In the genomic region with DNA sequence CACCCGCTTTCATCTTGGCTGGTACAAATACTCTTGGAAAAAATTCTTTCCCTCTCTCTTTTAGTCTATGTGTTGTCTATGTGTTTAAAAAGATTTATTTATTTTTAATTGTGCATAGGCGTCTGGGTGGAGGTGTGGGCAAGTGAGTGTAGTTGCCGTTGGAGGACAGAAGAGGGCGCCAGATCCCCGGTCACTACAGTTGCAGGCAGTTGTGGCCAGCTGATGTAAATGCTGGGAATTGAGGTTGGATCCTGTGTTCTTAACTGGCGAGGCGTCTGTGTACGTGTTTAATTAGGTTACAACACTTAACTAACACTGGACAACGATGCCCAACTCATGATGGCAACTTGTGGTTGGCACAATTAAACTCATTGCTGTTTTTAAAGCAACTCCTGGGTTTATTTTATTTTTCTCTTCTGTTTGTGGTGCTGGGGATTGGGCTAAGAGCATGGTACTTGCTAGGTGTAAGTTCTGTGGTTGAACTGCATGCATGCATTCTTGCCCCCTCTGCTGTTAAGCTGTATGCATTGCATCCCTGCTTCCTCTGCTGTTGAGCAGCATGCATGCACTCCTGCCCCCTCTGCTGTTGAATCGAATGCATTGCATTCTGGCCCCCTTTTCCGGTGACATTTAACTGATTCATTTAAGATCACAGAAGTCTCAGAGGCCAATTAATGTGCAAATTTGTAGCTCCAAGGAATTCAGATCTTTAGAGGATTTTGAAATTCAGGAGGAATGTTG, we compare ENCODE assay signal across 9 mouse cellular contexts. TPM values are rescaled to one million over a fixed set of nuclear protein-coding genes. Genes with fewer than 3 reads are reported as not detected.
A peak's percentile ranks its signal among the peaks of the same experiment; 100 is the strongest.
DNase-seq lines count a peak whose midpoint lies in the region; ATAC-seq lines count a peak whose summit lies in the region.
"Had no signal": no experiment of that assay in that cellular context is flagged by ENCODE, and none has a peak within 500 bp of the region (broad histone marks: within the 10 kb centered on the region; RNA-seq: fewer than 3 reads in every experiment).

No protein-coding gene starts in this region.

- H3K4me2 ChIP-seq in kidney, embryonic 14.5 days (replicated peaks; ENCODE audit: low read depth, low read length): no peak overlapping the region
- H3K4me2 ChIP-seq in liver, embryonic 11.5 days: no peak overlapping the region
- H3K4me2 ChIP-seq: embryonic facial prominence, embryonic 15.5 days had no signal

- no peaks in the 10 kb centered on the region for H3K36me3 ChIP-seq in kidney, embryonic 14.5 days (ENCODE audit: control insufficient read depth, insufficient read depth, low read length)
- H3K36me3 ChIP-seq in liver, embryonic 11.5 days (ENCODE audit: control insufficient read depth, insufficient read depth, low read length): no peaks in the 10 kb centered on the region
- H3K36me3 ChIP-seq in splenic B cell, adult 2 months (ENCODE audit: control insufficient read depth, insufficient read depth, low read length, poor library complexity, severe bottlenecking): no peaks in the 10 kb centered on the region
- H3K36me3 ChIP-seq: embryonic facial prominence, embryonic 15.5 days had no signal

- no peaks in the 10 kb centered on the region for H3K27me3 ChIP-seq in kidney, embryonic 14.5 days (ENCODE audit: control insufficient read depth, insufficient read depth, low read length)
- no peaks in the 10 kb centered on the region for H3K27me3 ChIP-seq in liver, embryonic 11.5 days (replicated peaks; ENCODE audit: control insufficient read depth, insufficient read depth, low read length)
- H3K27me3 ChIP-seq in splenic B cell, adult 2 months (ENCODE audit: control insufficient read depth, insufficient read depth, low read length, poor library complexity, severe bottlenecking): no peaks in the 10 kb centered on the region
- H3K27me3 ChIP-seq: embryonic facial prominence, embryonic 15.5 days had no signal

- ATAC-seq in activated CD4-positive, CD25-positive, alpha-beta regulatory T cell, adult 4 months: peak; percentile 92
- ATAC-seq in kidney, embryonic 14.5 days (ENCODE audit: low FRiP score, low TSS enrichment): peak; percentile 63
- peak; percentile 66 for ATAC-seq in liver, embryonic 11.5 days (replicated peaks; ENCODE audit: low FRiP score)

- 0 out of 2 replicates have a peak, but pooled peaks cover under 1% of the 10 kb centered on the region for H3K4me1 ChIP-seq in kidney, embryonic 14.5 days (ENCODE audit: control insufficient read depth, insufficient read depth, low read length)
- H3K4me1 ChIP-seq in liver, embryonic 11.5 days (replicated peaks; ENCODE audit: control insufficient read depth, insufficient read depth, low read length): peaks cover 9% of the 10 kb centered on the region
- H3K4me1 ChIP-seq: embryonic facial prominence, embryonic 15.5 days had no signal

- WGBS in kidney, embryonic 14.5 days: 74% methylated on average over 11 of the region's 11 CpGs
- WGBS in liver, embryonic 11.5 days: 72% methylated on average over 11 of the region's 11 CpGs

- no peak overlapping the region for H3K27ac ChIP-seq in kidney, embryonic 14.5 days (ENCODE audit: low read depth, low read length)
- H3K27ac ChIP-seq in liver, embryonic 11.5 days (ENCODE audit: low read depth, low read length): no peak overlapping the region
- H3K27ac ChIP-seq: embryonic facial prominence, embryonic 15.5 days had no signal

- DNase-seq in 3T3-L1 (ENCODE audit: low read depth, low spot score): peak; percentile 91
- DNase-seq in cerebellum, postnatal 4 days (ENCODE audit: low spot score in 2 of 2): peak; percentile 66 to 82
- DNase-seq in gastrocnemius, postnatal 14 days: peak; percentile 79
- peak; percentile 65 for DNase-seq in liver, embryonic 11.5 days (ENCODE audit: low spot score)
- DNase-seq in neural tube, embryonic 10.5 days (ENCODE audit: extremely low spot score, low spot score): peak; percentile 55
- DNase-seq in splenic B cell, adult 2 months (ENCODE audit: low read depth, low spot score): peak; percentile 96

- no peaks in the 10 kb centered on the region for H3K9me3 ChIP-seq in kidney, embryonic 14.5 days (ENCODE audit: control insufficient read depth, low read length)
- no peaks in the 10 kb centered on the region for H3K9me3 ChIP-seq in liver, embryonic 11.5 days (ENCODE audit: control insufficient read depth, low read length)
- H3K9me3 ChIP-seq: embryonic facial prominence, embryonic 15.5 days had no signal

- no peak overlapping the region for H3K9ac ChIP-seq in kidney, embryonic 14.5 days (ENCODE audit: low read depth, low read length)
- no peak overlapping the region for H3K9ac ChIP-seq in liver, embryonic 11.5 days (ENCODE audit: low read depth, low read length)
- H3K9ac ChIP-seq: embryonic facial prominence, embryonic 15.5 days had no signal

- intact Hi-C loops in gastrocnemius, postnatal 14 days (cut with DNase I; ENCODE audit: low total_unique reads): loop anchor here (5.0 kb wide), 1 partner anchor 627 kb away; no protein-coding TSS in a partner anchor

- no peak overlapping the region for H3K4me3 ChIP-seq in kidney, embryonic 14.5 days (ENCODE audit: low read length)
- no peak overlapping the region for H3K4me3 ChIP-seq in liver, embryonic 11.5 days (ENCODE audit: low read depth, low read length)
- H3K4me3 ChIP-seq: embryonic facial prominence, embryonic 15.5 days had no signal

RNA-seq across cellular contexts. Expression of gene Tut7, which starts 17.7 kb away (rescaled TPM):
- polyA plus RNA-seq in activated CD4-positive, CD25-positive, alpha-beta regulatory T cell, adult 4 months (2017; shearing (Covaris generic)): 10 to 100 TPM; 62.4 to 64.7 TPM
- 10 to 100 TPM; 37.3 to 41.5 TPM for total RNA-seq in gastrocnemius, postnatal 14 days (2021)
- polyA plus RNA-seq in kidney, embryonic 14.5 days (2014; fragmentation: Nextera tagmentation; extraction: Ambion mirVana): 23.6 and 43.9 TPM in 2 replicates
- 68.2 and 69.5 TPM in 2 replicates for polyA plus RNA-seq in liver, embryonic 11.5 days (2014; fragmentation: Nextera tagmentation; extraction: Ambion mirVana)

RNA-seq across cellular contexts. Expression of gene Gm49354, which starts 58.6 kb away (rescaled TPM):
- polyA plus RNA-seq in activated CD4-positive, CD25-positive, alpha-beta regulatory T cell, adult 4 months (2017; shearing (Covaris generic)): not detected
- total RNA-seq in gastrocnemius, postnatal 14 days (2021): not detected
- not detected in 2 replicates for polyA plus RNA-seq in kidney, embryonic 14.5 days (2014; fragmentation: Nextera tagmentation; extraction: Ambion mirVana)
- not detected in 2 replicates for polyA plus RNA-seq in liver, embryonic 11.5 days (2014; fragmentation: Nextera tagmentation; extraction: Ambion mirVana)
- polyA plus RNA-seq: embryonic facial prominence, embryonic 15.5 days had no signal
